Mouse (Mus musculus): ENCODE data around the gene Ssc5d.

Ssc5d gene

GRCm38 (mm10) chr7:4948386-4948785, 22.8 kb downstream of the Ssc5d start:
- no peak for DNase-seq (ENCODE audit: low spot score)

- no peak for DNase-seq (ENCODE audit: low spot score)
Observed at GRCm38 (mm10) chr7:4950561-4951342, 25.2 kb downstream of the Ssc5d start.

GRCm38 (mm10) chr7:4953815-4954445, 28.3 kb downstream of the Ssc5d start:
- no peak for DNase-seq (ENCODE audit: low spot score)

GRCm38 (mm10) chr7:4957361-4957760, 31.8 kb downstream of the Ssc5d start:
- no peak for DNase-seq (ENCODE audit: low spot score)

- DNase-seq (ENCODE audit: low spot score): no peak
Observed at GRCm38 (mm10) chr7:4963527-4963926, 37.9 kb downstream of the Ssc5d start.

- DNase-seq (ENCODE audit: low spot score): peak; percentile 69
Observed at GRCm38 (mm10) chr7:4964272-4964671, 38.7 kb downstream of the Ssc5d start, which contains the start of gene Sbk2. TSS of gene Sbk2 (minus strand) at chr7:4964406.

- no peak for DNase-seq (ENCODE audit: low spot score)
Observed at GRCm38 (mm10) chr7:4964988-4965387, 39.4 kb downstream of the Ssc5d start.

- no peak for DNase-seq (ENCODE audit: low spot score)
Observed at GRCm38 (mm10) chr7:4971068-4971467, 45.5 kb downstream of the Ssc5d start, which contains the start of gene Sbk3. TSS of gene Sbk3 (minus strand) at chr7:4971168.

GRCm38 (mm10) chr7:4971710-4972109, 46.1 kb downstream of the Ssc5d start:
- DNase-seq (ENCODE audit: low spot score): no peak

- no peak for DNase-seq (ENCODE audit: low spot score)
Observed at GRCm38 (mm10) chr7:4972321-4973047, 46.9 kb downstream of the Ssc5d start.

GRCm38 (mm10) chr7:4975455-4975854, 49.9 kb downstream of the Ssc5d start:
- no peak for DNase-seq (ENCODE audit: low spot score)

- DNase-seq (ENCODE audit: low spot score): no peak
Observed at GRCm38 (mm10) chr7:4976832-4977231, 51.2 kb downstream of the Ssc5d start.

GRCm38 (mm10) chr7:4988250-4988649, 62.7 kb downstream of the Ssc5d start:
- DNase-seq (ENCODE audit: low spot score): no peak

GRCm38 (mm10) chr7:4993347-4993998, 67.9 kb downstream of the Ssc5d start:
- no peak for DNase-seq (ENCODE audit: low spot score)

- DNase-seq (ENCODE audit: low spot score): no peak
Observed at GRCm38 (mm10) chr7:4993999-4994788, 68.6 kb downstream of the Ssc5d start.
